Mouse (Mus musculus) heart, embryonic 10.5 days (tissue): ENCODE results near the gene Plcl2. TPM values are rescaled to one million over a fixed set of nuclear protein-coding genes. Genes with fewer than 3 reads are reported as not detected.
A peak's percentile ranks its signal among the peaks of the same experiment; 100 is the strongest.

ENCODE experiments used
- DNase-seq: peaks from one replicate; pipeline ENCODE4 v3.0.0-alpha.2; 2017; ENCODE audit warnings: low spot score
- H3K27ac ChIP-seq: fragments of 300-500 bp; sonication (generic); 2 replicates; pipeline ENCODE4 v1.5.1; 2016; ENCODE audit warnings: mild to moderate bottlenecking
- H3K27me3 ChIP-seq: fragments of 300-500 bp; sonication (generic); 2 replicates; pipeline ENCODE4 v1.6.1; 2016; ENCODE audit warnings: mild to moderate bottlenecking; ENCODE audit not compliant: poor library complexity, insufficient read depth, severe bottlenecking
- H3K36me3 ChIP-seq: fragments of 300-500 bp; sonication (generic); 2 replicates; pipeline ENCODE4 v1.6.1; 2016; ENCODE audit warnings: mild to moderate bottlenecking, moderate library complexity
- H3K4me1 ChIP-seq: fragments of 300-500 bp; sonication (generic); 2 replicates; pipeline ENCODE4 v1.6.1; 2016; ENCODE audit warnings: mild to moderate bottlenecking
- H3K4me3 ChIP-seq: fragments of 300-500 bp; sonication (generic); 2 replicates; pipeline ENCODE4 v1.5.1; 2016; ENCODE audit warnings: mild to moderate bottlenecking, moderate library complexity
- H3K9me3 ChIP-seq: fragments of 300-500 bp; sonication (generic); 2 replicates; pipeline ENCODE4 v1.6.1; 2016; ENCODE audit warnings: mild to moderate bottlenecking, moderate library complexity
- WGBS: fragments of 180-500 bp; shearing (Covaris S2); methylation state at CpG from one replicate; pipeline ENCODE4 v1.1.7; 2016; 5-methylcytosine and 5-hydroxymethylcytosine counted together
- polyA plus RNA-seq: library from polyadenylated mRNA; unstranded; fragments of >200 nt; fragmentation: Nextera tagmentation; extraction: Ambion mirVana; gene quantifications from 2 replicates; pipeline ENCODE4 v1.2.1, GENCODE M21; 2016

Gene Plcl2
- polyA plus RNA-seq, 1 experiment from 2014 or later: 3.8 TPM

DNA sequence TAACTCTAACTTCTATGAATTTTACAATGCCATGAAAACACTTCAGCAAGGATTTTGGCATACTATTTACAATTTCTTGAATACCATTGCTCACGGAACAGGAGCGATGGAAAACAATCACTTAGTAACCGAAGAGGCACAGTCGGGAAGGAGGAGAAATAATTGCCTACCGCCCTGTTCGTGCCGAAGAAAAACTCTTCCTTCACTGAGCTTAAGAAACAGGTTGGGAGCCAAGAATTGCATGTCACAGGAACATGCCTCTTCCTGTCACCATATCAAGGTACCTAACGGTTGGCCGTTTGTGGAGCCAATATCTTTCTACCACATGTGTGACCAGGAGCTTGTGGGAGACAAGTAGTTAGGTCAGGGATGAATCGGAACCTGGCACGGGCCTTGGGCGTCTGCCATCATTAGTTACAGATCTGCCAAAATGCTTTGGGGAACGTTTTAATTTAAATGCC, 2.3 kb upstream of the Plcl2 start:
- Histone ChIP-seq H3K27ac (no peak overlapping the region), H3K4me1 (peaks cover 19% of the 10 kb centered on the region), H3K27me3 (no peaks in the 10 kb centered on the region), H3K4me3 (no peak overlapping the region), H3K9me3 (no peaks in the 10 kb centered on the region), H3K36me3 (no peaks in the 10 kb centered on the region)
- DNase-seq: no peak
- WGBS: 78% methylated on average over 13 of the region's 13 CpGs

DNA sequence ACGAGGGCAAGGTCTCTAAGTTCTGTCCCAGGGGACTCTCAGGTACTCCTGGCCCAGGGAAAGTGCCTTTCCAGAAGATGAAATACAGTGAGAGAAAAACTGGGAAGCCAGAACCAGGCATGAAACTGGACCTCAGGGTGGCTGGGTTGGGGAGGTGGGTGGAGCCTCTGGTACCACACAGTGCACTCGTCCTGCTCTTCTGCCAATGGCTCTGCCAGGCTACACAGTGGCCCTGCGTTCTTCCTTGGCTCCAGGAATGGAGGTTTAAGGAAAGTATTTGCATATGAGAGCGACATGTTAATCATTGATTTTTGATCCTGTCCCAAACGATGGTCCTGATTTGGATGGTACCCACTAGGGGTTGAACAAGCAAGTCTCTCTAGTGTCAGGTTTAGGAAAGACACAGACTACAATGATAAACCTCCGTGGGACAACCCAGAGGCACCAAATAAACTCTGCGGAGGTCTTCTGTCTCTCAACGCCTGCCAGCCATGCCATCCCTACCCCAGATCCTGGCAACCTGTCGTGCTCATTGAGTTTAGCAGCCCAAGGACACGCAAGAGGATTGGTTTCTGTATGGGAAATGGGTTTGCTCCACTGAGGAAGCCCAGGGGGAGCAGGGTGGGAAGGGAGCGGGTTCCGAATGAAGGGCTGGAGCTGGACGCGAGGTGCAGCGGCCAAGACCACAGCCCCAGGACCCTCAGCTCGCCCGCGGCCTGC, 988 bp upstream of the Plcl2 start:
- Histone ChIP-seq H3K27ac (peak overlapping the region; percentile 94), H3K4me1 (peaks cover 19% of the 10 kb centered on the region), H3K36me3 (no peaks in the 10 kb centered on the region), H3K9me3 (no peaks in the 10 kb centered on the region), H3K4me3 (peak overlapping the region; percentile 83), H3K27me3 (no peaks in the 10 kb centered on the region)
- no peak for DNase-seq
- WGBS: 18% methylated on average over 18 of the region's 18 CpGs

- H3K4me1 ChIP-seq: peaks cover 19% of the 10 kb centered on the region
- WGBS: 1% methylated on average over 55 of the region's 72 CpGs
- peak overlapping the region; percentile 83 for H3K4me3 ChIP-seq
- no peaks in the 10 kb centered on the region for H3K36me3 ChIP-seq
- H3K27ac ChIP-seq: peak overlapping the region; percentile 94
- H3K27me3 ChIP-seq: no peaks in the 10 kb centered on the region
- peak; percentile 86 for DNase-seq
- H3K9me3 ChIP-seq: no peaks in the 10 kb centered on the region
Observed at GRCm38 (mm10) chr17:50508775-50509250, 390 bp upstream of the Plcl2 start.

- no peak overlapping the region for H3K27ac ChIP-seq
- no peaks in the 10 kb centered on the region for H3K9me3 ChIP-seq
- H3K4me3 ChIP-seq: peak overlapping the region; percentile 83
- H3K36me3 ChIP-seq: no peaks in the 10 kb centered on the region
- WGBS: 54% methylated on average over 2 of the region's 2 CpGs
- no peaks in the 10 kb centered on the region for H3K27me3 ChIP-seq
- H3K4me1 ChIP-seq: peaks cover 19% of the 10 kb centered on the region
- no peak for DNase-seq
Observed at GRCm38 (mm10) chr17:50510279-50510678, 1.1 kb downstream of the Plcl2 start.

DNA sequence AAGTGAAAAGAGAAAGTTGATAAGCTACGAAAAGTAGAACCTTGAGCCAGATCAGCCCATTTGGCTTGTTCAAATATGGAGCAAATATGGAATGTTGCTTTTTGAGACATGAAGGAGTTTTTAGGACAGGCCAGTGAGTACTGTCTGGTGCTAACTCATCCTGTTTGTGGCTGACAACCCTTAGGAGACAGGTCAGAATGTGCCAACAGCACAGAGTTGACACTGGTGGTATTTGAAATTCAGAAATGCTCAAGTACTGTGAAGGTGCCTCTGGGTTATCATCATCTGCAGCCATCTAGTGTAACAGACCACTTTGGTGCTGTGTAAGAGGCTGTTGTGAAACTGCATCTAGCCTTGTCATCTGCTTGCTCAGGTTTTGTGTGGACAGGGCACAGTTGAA, 1.5 kb downstream of the Plcl2 start:
- H3K36me3 ChIP-seq: no peaks in the 10 kb centered on the region
- 82% methylated on average over 1 of the region's 1 CpGs for WGBS
- no peak for DNase-seq
- H3K4me3 ChIP-seq: peak overlapping the region; percentile 83
- no peaks in the 10 kb centered on the region for H3K27me3 ChIP-seq
- no peaks in the 10 kb centered on the region for H3K9me3 ChIP-seq
- no peak overlapping the region for H3K27ac ChIP-seq
- H3K4me1 ChIP-seq: peaks cover 19% of the 10 kb centered on the region

DNA sequence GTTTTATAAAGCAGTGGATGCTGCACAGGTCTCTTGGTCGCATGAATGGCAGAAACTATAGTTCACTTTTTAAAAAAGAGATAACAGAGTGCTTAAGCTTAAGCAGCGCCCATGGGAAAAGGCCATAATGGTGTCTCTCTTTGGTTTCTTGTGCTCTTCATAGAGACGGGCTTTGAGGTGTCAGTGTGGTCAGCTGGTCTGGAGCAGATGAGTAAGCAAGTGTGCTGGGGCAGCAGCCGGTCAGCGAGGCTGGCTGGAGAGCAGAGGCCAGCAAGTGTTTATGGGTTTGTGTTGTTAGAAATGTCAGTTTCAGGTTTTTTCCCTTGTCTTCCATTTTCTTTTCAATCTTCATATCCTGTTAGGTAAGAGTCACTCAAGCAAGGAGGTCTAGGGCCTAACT, 3.0 kb downstream of the Plcl2 start:
- DNase-seq: no peak
- Histone ChIP-seq H3K4me3 (no peak overlapping the region), H3K27ac (no peak overlapping the region), H3K27me3 (no peaks in the 10 kb centered on the region), H3K4me1 (peaks cover 19% of the 10 kb centered on the region), H3K36me3 (no peaks in the 10 kb centered on the region), H3K9me3 (no peaks in the 10 kb centered on the region)
- 82% methylated on average over 5 of the region's 5 CpGs for WGBS

- H3K4me3 ChIP-seq: no peak overlapping the region
- no peaks in the 10 kb centered on the region for H3K36me3 ChIP-seq
- no peaks in the 10 kb centered on the region for H3K9me3 ChIP-seq
- no peaks in the 10 kb centered on the region for H3K27me3 ChIP-seq
- no peak overlapping the region for H3K27ac ChIP-seq
- DNase-seq: no peak
- WGBS: 86% methylated on average over 7 of the region's 7 CpGs
- H3K4me1 ChIP-seq: peaks cover 19% of the 10 kb centered on the region
Observed at GRCm38 (mm10) chr17:50512841-50513240, 3.6 kb downstream of the Plcl2 start.

- no peaks in the 10 kb centered on the region for H3K27me3 ChIP-seq
- no peak for DNase-seq
- no peak overlapping the region for H3K27ac ChIP-seq
- 94% methylated on average over 7 of the region's 7 CpGs for WGBS
- H3K4me1 ChIP-seq: peaks cover 17% of the 10 kb centered on the region
- H3K9me3 ChIP-seq: no peaks in the 10 kb centered on the region
- H3K36me3 ChIP-seq: no peaks in the 10 kb centered on the region
- no peak overlapping the region for H3K4me3 ChIP-seq
Observed at GRCm38 (mm10) chr17:50513376-50513775, 4.2 kb downstream of the Plcl2 start.

- 85% methylated on average over 7 of the region's 7 CpGs for WGBS
- no peaks in the 10 kb centered on the region for H3K36me3 ChIP-seq
Observed at GRCm38 (mm10) chr17:50514012-50514411, 4.8 kb downstream of the Plcl2 start.

DNA sequence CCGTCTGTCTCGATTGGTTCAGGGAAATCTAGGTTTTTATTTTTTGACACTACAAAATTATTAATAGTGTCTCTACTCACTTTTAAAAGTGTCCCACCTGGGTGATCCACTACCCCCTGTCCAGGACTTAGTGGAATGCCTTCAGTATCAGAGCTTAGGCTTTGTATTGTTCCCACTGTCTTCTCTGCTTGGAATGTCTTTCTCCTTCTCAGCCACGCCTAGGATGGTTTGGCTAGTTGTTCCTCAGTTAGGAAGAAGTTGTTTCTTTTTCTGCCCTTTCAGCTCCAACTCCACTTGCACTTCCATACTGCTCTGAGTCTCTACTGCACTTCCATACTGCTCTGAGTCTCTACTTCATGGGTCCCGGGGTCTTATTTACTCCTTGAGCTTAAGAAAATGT, 6.7 kb downstream of the Plcl2 start:
- Histone ChIP-seq H3K4me3 (no peak overlapping the region), H3K9me3 (no peaks in the 10 kb centered on the region), H3K27ac (no peak overlapping the region), H3K27me3 (no peaks in the 10 kb centered on the region), H3K36me3 (no peaks in the 10 kb centered on the region), H3K4me1 (peaks cover under 1% of the 10 kb centered on the region; the same call in 1 of the 2 replicates)
- 80% methylated on average over 4 of the region's 4 CpGs for WGBS
- no peak for DNase-seq

More at GRCm38 (mm10) chr17:50514012-50514411, 4.8 kb downstream of the Plcl2 start:
- Histone ChIP-seq H3K4me1 (peaks cover 13% of the 10 kb centered on the region; the same call in 1 of the 2 replicates), H3K4me3 (no peak overlapping the region), H3K27me3 (no peaks in the 10 kb centered on the region), H3K27ac (no peak overlapping the region), H3K9me3 (no peaks in the 10 kb centered on the region)
- no peak for DNase-seq

- Histone ChIP-seq H3K4me1 (no peaks in the 10 kb centered on the region), H3K27me3 (no peaks in the 10 kb centered on the region), H3K27ac (no peak overlapping the region), H3K36me3 (no peaks in the 10 kb centered on the region), H3K9me3 (no peaks in the 10 kb centered on the region), H3K4me3 (no peak overlapping the region)
- DNase-seq: no peak
- WGBS: 70% methylated on average over 6 of the region's 6 CpGs
Observed at GRCm38 (mm10) chr17:50517781-50518415, 8.7 kb downstream of the Plcl2 start.

DNA sequence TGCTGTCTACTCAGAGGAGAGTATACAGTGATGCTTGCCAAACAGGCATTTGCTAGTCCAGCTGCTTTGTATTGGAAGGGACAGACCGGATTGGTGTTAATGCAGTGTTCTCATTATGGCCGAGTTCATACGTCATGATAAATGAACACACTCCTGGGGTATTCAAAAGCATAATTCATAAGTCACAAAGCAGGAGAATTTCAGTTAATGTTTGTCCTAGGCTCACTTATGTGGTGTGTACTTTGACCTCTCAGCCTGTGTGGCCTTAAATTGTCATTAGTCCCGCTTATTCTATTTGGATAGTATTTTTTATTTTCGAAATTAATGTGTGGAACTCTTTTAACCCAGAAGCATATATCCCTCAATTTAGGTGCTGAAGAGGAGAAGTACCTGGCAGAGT, 10.4 kb downstream of the Plcl2 start:
- no peaks in the 10 kb centered on the region for H3K36me3 ChIP-seq
- no peak for DNase-seq
- H3K27ac ChIP-seq: no peak overlapping the region
- H3K4me1 ChIP-seq: no peaks in the 10 kb centered on the region
- WGBS: 85% methylated on average over 5 of the region's 5 CpGs
- H3K4me3 ChIP-seq: no peak overlapping the region
- no peaks in the 10 kb centered on the region for H3K27me3 ChIP-seq
- no peaks in the 10 kb centered on the region for H3K9me3 ChIP-seq

- H3K27me3 ChIP-seq: no peaks in the 10 kb centered on the region
- H3K36me3 ChIP-seq: no peaks in the 10 kb centered on the region
- no peaks in the 10 kb centered on the region for H3K9me3 ChIP-seq
- H3K27ac ChIP-seq: no peak overlapping the region
- no peaks in the 10 kb centered on the region for H3K4me1 ChIP-seq
- no peak overlapping the region for H3K4me3 ChIP-seq
- 78% methylated on average over 5 of the region's 5 CpGs for WGBS
- DNase-seq: no peak
Observed at GRCm38 (mm10) chr17:50522473-50523083, 13.4 kb downstream of the Plcl2 start.
